Mouse (Mus musculus) stomach, postnatal 0 days (tissue): ENCODE measurements around the gene Ccrl2. TPM values are rescaled to one million over a fixed set of nuclear protein-coding genes. Genes with fewer than 3 reads are reported as not detected.

Source experiments
- ATAC-seq: fragments of 200-750 bp; cut with Nextera tagmentation; 2 replicates; pipeline ENCODE4 v1.8.0; 2017; ENCODE audit not compliant: low FRiP score, low TSS enrichment
- DNase-seq: peaks from one replicate; pipeline ENCODE4 v3.0.0-alpha.2; 2016; ENCODE audit warnings: low spot score
- H3K27ac ChIP-seq: fragments of 300-500 bp; sonication (generic); replicated peaks from 2 replicates; pipeline ENCODE4 v1.5.1; 2014; ENCODE audit warnings: mild to moderate bottlenecking, control low read depth
- H3K27me3 ChIP-seq: fragments of 300-500 bp; sonication (generic); 2 replicates; pipeline ENCODE4 v1.6.1; 2014; ENCODE audit warnings: low read length; ENCODE audit not compliant: control insufficient read depth, insufficient read depth
- H3K36me3 ChIP-seq: fragments of 300-500 bp; sonication (generic); 2 replicates; pipeline ENCODE4 v1.6.1; 2014; ENCODE audit warnings: low read length, mixed read lengths; ENCODE audit not compliant: control insufficient read depth, insufficient read depth
- H3K4me1 ChIP-seq: fragments of 300-500 bp; sonication (generic); replicated peaks from 2 replicates; pipeline ENCODE4 v1.6.1; 2014; ENCODE audit warnings: antibody characterized with exemption; ENCODE audit not compliant: control insufficient read depth, insufficient read depth
- H3K4me2 ChIP-seq: fragments of 300-500 bp; sonication (generic); replicated peaks from 2 replicates; pipeline ENCODE4 v1.6.1; 2014; ENCODE audit warnings: low read depth, mild to moderate bottlenecking, control low read depth, moderate library complexity
- H3K4me3 ChIP-seq: fragments of 300-500 bp; sonication (generic); 2 replicates; pipeline ENCODE4 v1.5.1; 2014; ENCODE audit warnings: low read depth, low read length, control low read depth
- H3K9ac ChIP-seq: fragments of 300-500 bp; sonication (generic); 2 replicates; pipeline ENCODE4 v1.6.1; 2014; ENCODE audit warnings: mild to moderate bottlenecking, low read length, control low read depth, mixed read lengths
- H3K9me3 ChIP-seq: fragments of 300-500 bp; sonication (generic); 2 replicates; pipeline ENCODE4 v1.6.1; 2016; ENCODE audit warnings: low read length; ENCODE audit not compliant: control insufficient read depth
- CTCF ChIP-seq: IDR thresholded peaks from 2 replicates; pipeline ENCODE4 v1.5.1; 2016; ENCODE audit warnings: antibody characterized with exemption, low read depth, mild to moderate bottlenecking, moderate library complexity
- EP300 ChIP-seq: optimal IDR thresholded peaks from 2 replicates; pipeline ENCODE3; 2016; ENCODE audit warnings: antibody characterized with exemption
- WGBS: fragments of 180-500 bp; shearing (Covaris S2); extraction: QIAGEN DNeasy Blood & Tissue Kit; methylation state at CpG from one replicate; pipeline ENCODE4 v1.1.7; 2014; 5-methylcytosine and 5-hydroxymethylcytosine counted together
- polyA plus RNA-seq: library from polyadenylated mRNA; unstranded; fragments of >200 nt; fragmentation: Nextera tagmentation; extraction: Ambion mirVana; gene quantifications from 2 replicates; pipeline ENCODE4 v1.2.1, GENCODE M21; 2015

Ccrl2 gene
- polyA plus RNA-seq = 1.8 and 2.0 TPM in 2 replicates

DNA sequence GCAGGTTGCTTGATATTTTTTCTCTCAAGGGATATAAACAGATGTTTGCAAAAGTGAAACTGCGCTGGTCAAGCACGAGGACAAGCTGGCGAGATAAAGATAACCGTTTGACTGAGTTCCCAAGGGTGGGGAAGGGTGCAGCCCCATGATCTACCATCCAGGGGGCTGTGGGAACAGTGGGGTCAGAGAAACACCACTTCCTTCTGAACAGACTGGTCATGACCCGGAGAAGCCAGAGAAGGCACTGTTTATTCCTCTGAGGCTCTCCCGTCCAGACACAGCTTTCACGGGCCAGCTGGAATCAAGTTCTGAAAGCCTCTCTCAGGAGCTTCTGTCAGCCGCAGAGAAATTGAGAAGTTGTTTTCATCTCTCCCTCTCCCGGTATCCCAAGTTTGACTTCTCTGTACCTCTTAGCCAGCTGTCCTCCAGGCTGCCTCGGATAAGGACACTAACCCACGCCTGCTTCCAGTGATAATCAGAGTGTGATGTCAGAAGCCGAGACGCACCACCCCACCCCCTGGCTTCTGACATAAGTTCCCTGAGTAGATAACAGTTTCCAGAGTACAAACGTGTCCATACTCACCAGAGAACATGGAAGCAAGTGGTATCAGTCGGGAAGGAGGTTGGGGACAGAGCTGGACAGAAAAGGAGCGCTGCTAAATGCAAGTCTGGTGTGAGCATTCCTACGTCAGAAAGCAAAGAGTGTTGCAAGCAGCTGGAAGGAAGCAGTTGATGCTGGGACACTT is at the start of gene Ccrl2:
Ccrl2 (minus strand) TSS at position 722 of the 746 bp plus-strand sequence.
- peak; percentile 1; the same call in 1 of the 2 replicates for TF ChIP-seq CTCF
- TF ChIP-seq EP300 = no peak
- WGBS = 5% methylated on average over 17 of the region's 17 CpGs
- H3K4me1 ChIP-seq = no peaks in the 10 kb centered on the region
- H3K4me3 ChIP-seq = peak within 1 kb of the TSS; percentile 48
- H3K4me2 ChIP-seq = peak within 1 kb of the TSS; percentile 87
- H3K27ac ChIP-seq = peak within 1 kb of the TSS; percentile 65
- ATAC-seq (peak; percentile 68), DNase-seq (peak; percentile 44)
- peak within 1 kb of the TSS; percentile 58 for H3K9ac ChIP-seq
- no peaks in the 10 kb centered on the region for H3K36me3 ChIP-seq
- H3K9me3 ChIP-seq = no peaks in the 10 kb centered on the region
- H3K27me3 ChIP-seq = no peaks in the 10 kb centered on the region

DNA sequence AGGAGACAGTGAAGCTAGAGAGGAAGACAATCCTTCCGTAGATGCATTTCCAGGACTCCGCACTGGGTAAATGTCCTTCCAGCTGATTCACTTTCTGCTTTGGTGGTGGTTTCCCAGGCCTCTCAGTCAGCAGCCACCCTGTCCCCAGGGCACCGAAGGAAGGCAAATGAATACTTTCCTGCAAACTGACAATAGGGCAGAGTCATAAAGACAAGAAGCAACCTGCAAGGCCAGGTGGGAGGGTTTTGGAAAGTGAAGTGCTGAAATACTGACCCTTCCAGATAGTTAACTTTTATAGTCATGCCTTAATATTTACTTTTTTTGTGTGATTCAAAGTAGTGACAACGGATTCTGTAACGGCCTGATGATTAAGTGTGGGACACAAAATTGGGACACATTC is 46.6 kb upstream of the Ccrl2 start:
- ATAC-seq (no peak), DNase-seq (no peak)
- Histone ChIP-seq H3K4me1 (no peaks in the 10 kb centered on the region), H3K27me3 (no peaks in the 10 kb centered on the region), H3K9ac (no peak overlapping the region), H3K4me3 (no peak overlapping the region), H3K36me3 (no peaks in the 10 kb centered on the region), H3K9me3 (no peaks in the 10 kb centered on the region), H3K4me2 (no peak overlapping the region), H3K27ac (peak overlapping the region; percentile 49; the same call in 1 of the 2 replicates)
- 71% methylated on average over 5 of the region's 5 CpGs for WGBS
- no peak for TF ChIP-seq EP300
- no peak for TF ChIP-seq CTCF

DNA sequence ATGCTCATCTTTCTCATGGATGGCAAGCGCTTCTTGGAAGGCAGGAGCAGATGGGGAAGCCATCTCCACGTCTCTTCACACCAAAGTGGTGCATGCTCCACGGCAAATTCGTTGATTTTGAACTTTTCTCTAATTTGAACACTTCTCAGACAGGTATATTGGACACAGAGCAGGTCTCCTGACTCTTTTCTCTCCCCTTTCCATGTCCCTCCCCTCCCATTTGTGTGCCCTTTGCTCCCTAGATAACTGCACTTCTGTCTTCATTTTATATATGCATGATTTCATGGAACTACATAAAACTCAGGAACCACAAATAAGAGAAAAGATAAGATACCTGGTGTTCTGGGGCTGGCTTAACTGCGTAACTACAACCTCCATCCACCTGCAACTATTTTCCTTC is 46.0 kb upstream of the Ccrl2 start:
- TF ChIP-seq EP300 (no peak), CTCF (no peak)
- ATAC-seq = no peak

GRCm38 (mm10) chr9:111100406-111100805 is 43.1 kb upstream of the Ccrl2 start:
- no peak overlapping the region for H3K27ac ChIP-seq
- DNase-seq (no peak), ATAC-seq (peak; percentile 63; the same call in 1 of the 2 replicates)
- H3K9me3 ChIP-seq = no peaks in the 10 kb centered on the region
- H3K27me3 ChIP-seq = no peaks in the 10 kb centered on the region
- no peaks in the 10 kb centered on the region for H3K4me1 ChIP-seq
- H3K4me3 ChIP-seq = no peak overlapping the region
- no peaks in the 10 kb centered on the region for H3K36me3 ChIP-seq
- WGBS = 88% methylated on average over 3 of the region's 3 CpGs
- H3K4me2 ChIP-seq = no peak overlapping the region
- TF ChIP-seq EP300 (no peak), CTCF (no peak)
- no peak overlapping the region for H3K9ac ChIP-seq

More for the DNA sequence above, 46.0 kb upstream of the Ccrl2 start:
- Histone ChIP-seq H3K27me3 (no peaks in the 10 kb centered on the region), H3K9me3 (no peaks in the 10 kb centered on the region), H3K4me3 (no peak overlapping the region), H3K27ac (0 out of 2 replicates have a peak overlapping the region, but pooled peaks have one; percentile 49), H3K36me3 (no peaks in the 10 kb centered on the region), H3K9ac (no peak overlapping the region), H3K4me1 (no peaks in the 10 kb centered on the region), H3K4me2 (no peak overlapping the region)
- no peak for DNase-seq
- WGBS = 88% methylated on average over 5 of the region's 5 CpGs

DNA sequence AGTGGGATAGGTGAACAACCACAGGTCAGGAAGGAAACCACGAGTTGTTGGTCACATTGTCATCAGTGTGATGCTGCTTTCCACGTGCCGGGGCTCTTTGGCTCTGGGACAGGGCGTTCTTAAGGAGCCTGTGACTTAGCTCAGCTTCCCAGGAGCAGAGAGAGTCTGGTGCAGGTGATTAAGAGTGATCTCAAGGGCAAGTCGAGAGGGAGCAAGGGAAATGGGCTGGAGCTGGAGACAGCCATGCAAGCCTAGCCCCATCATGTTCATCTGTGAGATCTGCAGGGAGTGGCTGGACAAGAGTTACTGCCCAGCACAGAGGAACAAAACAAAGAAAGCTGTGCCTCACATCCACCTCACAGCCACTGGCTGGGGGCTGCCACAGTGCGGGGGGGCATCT is 40.2 kb upstream of the Ccrl2 start:
- Histone ChIP-seq H3K36me3 (no peaks in the 10 kb centered on the region), H3K9me3 (no peaks in the 10 kb centered on the region), H3K4me1 (no peaks in the 10 kb centered on the region), H3K27ac (0 out of 2 replicates have a peak overlapping the region, but pooled peaks have one; percentile 8), H3K4me3 (no peak overlapping the region), H3K4me2 (no peak overlapping the region), H3K9ac (no peak overlapping the region), H3K27me3 (no peaks in the 10 kb centered on the region)
- WGBS = 60% methylated on average over 6 of the region's 6 CpGs
- no peak for TF ChIP-seq EP300
- no peak for TF ChIP-seq CTCF
- DNase-seq (no peak), ATAC-seq (no peak)
